Mouse (Mus musculus): Measurements from ENCODE around the gene Cobl.
A peak's percentile ranks its signal among the peaks of the same experiment; 100 is the strongest.

Cobl gene

GRCm38 (mm10) chr11:12384826-12385225, 79.9 kb downstream of the Cobl start:
- peak; percentile 11 for DNase-seq (ENCODE audit: low spot score)

- DNase-seq (ENCODE audit: low spot score) = no peak
These were observed 81.8 kb downstream of the Cobl start for GRCm38 (mm10) chr11:12382991-12383390.

- DNase-seq (ENCODE audit: low spot score) = no peak
These were observed 83.7 kb downstream of the Cobl start for GRCm38 (mm10) chr11:12381096-12381495.

DNA sequence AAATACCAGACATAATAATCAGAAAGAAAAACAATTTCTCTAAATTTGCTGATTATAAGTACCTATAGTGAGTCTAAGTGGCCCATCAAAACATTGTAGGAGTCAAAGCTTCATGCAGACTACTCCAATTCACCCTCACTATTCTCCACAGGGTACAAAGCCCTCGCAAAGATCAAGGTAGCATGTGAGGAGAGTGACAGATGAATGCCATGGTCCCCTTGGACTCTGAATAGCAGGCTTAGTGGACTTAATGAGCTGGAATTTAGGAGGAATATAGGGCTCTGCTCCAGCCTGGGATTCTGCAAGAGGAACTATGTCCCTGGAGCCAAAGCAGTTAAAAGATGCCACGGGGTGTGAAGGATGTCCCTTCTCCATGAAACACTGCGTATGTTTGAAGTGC, 88.1 kb downstream of the Cobl start:
- DNase-seq (ENCODE audit: low spot score) = no peak

GRCm38 (mm10) chr11:12373106-12374098, 91.4 kb downstream of the Cobl start:
- peak; percentile 79 for DNase-seq (ENCODE audit: low spot score)

DNA sequence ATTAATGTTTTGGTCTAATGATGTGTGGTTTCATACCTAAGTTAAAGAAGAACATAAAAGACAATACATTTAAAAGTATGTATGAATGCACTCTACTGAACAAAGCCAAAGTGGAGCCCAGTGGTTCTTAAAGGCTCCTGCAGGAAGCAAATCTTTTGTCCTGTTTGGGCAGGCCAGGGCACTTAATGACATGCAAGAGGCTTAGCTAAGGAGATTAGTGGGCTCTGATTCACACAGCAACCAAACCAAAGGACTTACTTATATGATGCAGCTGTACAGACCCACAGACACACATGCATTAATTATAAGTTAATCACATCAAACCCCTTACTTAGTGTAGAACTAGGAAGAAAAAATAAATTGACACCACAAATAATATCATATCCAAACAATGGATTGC, 93.8 kb downstream of the Cobl start:
- no peak for DNase-seq (ENCODE audit: low spot score)

DNA sequence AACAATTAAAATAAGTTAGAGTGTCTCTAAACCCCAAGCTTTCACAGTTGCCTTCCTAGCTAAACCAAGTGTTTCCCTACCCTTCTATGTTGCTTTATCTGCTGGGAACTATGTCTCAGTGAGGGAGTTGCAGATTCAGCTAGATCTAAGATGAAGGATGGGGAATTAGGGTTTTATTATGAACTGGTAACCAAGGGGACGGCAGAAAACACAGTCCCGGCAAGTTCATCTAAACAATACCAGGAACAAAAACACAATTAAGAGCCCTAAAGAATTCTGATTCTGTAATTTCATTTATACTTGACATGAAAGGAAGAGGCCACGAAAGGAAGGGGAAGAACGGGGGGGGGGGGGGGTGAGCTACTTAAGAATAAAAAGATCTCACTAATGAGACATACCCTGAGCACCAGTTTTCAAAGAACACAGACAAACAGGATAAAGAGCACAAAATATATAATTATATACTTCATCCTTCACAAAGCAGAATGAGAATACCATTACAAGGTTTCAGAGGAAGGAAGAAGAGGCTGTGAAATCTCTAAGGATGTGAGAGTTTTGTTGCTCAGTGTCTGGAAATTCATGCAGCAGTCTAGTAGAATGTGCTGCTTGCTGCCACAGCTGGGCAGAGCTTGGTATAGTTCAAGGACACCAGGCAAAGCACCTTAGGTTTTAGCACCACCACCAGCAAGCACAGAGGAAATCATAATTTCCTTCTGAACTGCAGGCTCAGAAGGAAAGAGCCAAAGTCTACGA, 97.2 kb downstream of the Cobl start:
- DNase-seq (ENCODE audit: low spot score) = no peak

GRCm38 (mm10) chr11:12359336-12360000, 105.3 kb downstream of the Cobl start:
- peak; percentile 40 for DNase-seq (ENCODE audit: low spot score)

DNA sequence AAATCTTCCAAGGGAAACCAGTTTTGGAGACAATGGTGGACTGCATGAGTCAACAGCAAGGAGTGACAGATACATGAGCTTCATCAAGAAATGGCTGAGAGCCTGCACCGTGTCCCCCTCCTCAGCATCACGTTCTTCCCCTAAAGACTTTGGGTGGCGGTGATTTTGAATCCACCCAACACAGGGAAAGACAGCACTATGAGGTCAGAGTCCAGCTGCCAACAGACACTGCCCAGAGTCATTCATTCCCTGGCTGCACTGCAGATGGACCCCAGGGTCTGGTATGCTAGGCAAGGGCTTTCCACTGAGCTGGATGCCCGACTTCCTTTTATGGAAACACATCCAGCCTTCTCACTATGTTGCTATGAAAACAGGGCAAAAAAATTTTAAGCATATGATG, 106.2 kb downstream of the Cobl start:
- DNase-seq (ENCODE audit: low spot score) = no peak

DNA sequence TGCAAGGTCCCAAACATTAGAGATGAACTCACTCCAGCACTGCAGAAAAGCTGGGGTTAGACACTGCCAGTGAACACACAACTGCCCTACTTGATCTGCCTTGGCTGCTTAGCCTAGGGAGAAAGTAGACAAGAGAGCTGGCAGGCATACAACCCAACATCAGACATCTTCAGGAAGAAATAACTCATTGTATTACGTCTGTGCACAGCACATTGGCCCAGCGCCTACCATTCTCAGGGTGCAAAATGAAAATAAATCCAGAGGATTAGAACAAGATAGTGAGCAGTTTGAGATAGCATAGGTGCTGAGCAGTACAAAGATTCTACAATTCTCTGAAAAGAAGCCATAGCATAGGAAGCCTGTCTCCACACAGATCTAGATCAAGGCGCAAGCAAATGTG, 109.1 kb downstream of the Cobl start:
- no peak for DNase-seq (ENCODE audit: low spot score)

- no peak for DNase-seq (ENCODE audit: low spot score)
These were observed 113.7 kb downstream of the Cobl start for GRCm38 (mm10) chr11:12350986-12351546.

DNA sequence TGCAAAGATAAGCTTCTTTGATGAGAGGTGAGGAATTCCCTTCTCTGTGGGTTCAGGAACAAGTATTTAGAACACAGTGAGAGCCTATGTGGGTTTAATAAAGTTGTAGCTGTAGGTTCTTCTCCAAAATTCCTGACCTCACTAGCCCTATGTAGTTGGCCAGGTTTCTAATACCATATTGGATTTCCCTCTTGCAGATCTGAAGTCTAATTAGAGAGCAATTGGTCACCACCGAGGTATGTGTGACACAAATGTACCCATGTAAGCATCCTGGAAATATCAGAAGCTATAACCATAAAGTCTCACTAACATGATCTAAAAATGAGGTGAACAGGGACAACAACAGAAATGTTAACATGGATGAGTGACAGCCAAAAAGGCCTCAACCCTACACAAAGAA, 114.7 kb downstream of the Cobl start:
- DNase-seq (ENCODE audit: low spot score) = no peak

DNA sequence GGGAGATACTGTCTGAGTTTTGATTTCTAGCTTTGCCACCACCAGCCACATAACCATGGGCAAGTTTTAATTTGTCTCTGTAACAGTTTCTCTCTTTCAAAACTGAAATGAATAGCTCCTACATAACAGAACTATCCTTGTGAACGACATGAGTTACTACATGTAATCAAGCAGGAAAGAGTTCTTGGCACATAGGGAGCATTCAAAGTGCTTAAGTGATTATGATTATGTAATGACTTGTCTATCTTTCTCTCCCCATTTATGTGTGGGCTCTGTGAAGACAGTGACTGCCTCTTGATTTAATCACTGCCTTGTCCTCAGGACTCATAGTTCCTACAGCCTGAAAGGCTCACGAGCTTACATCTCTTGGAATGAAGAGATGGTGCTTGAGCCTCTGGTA, 118.3 kb downstream of the Cobl start:
- no peak for DNase-seq (ENCODE audit: low spot score)

DNA sequence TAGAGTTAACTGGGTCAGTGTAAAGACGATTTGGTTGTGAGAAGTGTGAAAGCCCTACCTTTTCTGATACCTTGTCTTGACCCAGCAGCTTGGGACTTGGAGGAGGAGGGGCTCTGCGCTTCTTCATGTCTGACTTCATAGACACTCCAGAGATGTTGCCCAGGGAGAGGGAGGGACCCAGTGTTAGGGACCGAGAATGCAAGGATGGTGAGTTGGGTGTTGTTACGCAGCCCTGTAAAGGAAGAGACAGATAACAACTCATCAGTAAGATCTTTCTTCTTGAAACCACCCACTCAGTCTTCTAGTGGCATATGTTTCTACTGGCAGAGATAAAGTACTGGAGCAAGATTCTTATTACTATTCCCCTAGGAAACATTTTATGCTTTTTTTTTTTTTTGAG, 121.1 kb downstream of the Cobl start:
- DNase-seq (ENCODE audit: low spot score) = no peak

- no peak for DNase-seq (ENCODE audit: low spot score)
These were observed 124.1 kb downstream of the Cobl start for GRCm38 (mm10) chr11:12340697-12341096.

GRCm38 (mm10) chr11:12336145-12336544, 128.6 kb downstream of the Cobl start:
- no peak for DNase-seq (ENCODE audit: low spot score)

- DNase-seq (ENCODE audit: low spot score) = no peak
These were observed 132.8 kb downstream of the Cobl start for GRCm38 (mm10) chr11:12331997-12332396.

DNA sequence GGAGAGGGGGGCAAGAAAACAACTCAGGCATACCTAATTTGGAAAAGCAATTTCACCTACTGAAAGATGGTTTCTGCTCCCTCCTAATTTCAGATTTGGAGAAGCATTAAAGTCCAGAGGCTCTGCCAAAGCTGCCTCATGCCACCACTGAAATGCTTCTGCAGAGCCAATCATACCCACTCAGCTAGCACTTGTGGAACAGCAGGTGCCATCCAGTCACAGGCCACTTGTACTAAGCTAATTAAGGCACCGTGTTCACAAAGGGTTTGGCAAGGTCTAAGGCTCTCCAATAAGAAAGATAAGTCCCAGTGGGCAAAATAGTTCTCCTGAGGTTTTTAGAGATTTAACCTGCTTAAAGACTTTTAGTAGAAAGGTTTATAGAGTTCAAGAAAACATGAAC, 143.3 kb downstream of the Cobl start:
- no peak for DNase-seq (ENCODE audit: low spot score)

DNA sequence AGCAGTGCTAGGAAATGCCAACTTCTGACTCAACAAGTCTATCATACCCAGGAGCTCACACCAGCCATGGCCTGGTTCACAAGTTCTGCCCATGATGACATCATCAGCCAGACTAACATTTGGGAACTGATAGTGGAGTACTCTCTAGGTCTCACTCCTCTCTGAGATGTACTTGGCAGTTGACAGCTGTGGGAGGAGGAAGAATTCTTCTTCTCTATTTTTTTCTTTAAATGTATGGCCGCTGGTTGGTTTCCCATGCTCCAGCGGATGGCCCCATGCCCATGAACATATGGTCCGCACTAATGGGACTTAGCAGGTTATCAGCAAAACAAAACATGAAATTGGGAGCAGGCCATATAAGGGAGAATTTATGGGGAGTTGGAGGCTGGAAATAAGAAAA, 145.4 kb downstream of the Cobl start:
- DNase-seq (ENCODE audit: low spot score) = no peak

DNA sequence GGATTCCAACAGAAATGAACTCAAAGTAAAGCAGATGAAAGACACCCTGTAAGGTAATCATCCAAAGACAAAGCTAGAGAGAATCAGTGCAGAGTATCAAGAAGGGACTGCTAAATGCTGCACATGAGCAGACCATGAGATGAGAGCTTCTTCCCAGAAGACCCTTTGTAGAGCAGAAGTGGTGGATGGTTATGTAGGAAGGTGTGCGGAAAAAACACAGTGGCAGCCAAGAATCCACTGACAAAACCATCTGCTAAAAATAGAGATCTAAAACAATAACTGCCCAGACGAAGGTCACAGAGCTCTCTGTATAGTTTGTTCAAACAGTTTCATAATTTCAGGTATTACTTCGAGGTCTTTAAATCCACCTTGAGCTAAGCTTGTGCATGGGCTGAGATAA, 149.1 kb downstream of the Cobl start:
- no peak for DNase-seq (ENCODE audit: low spot score)

DNA sequence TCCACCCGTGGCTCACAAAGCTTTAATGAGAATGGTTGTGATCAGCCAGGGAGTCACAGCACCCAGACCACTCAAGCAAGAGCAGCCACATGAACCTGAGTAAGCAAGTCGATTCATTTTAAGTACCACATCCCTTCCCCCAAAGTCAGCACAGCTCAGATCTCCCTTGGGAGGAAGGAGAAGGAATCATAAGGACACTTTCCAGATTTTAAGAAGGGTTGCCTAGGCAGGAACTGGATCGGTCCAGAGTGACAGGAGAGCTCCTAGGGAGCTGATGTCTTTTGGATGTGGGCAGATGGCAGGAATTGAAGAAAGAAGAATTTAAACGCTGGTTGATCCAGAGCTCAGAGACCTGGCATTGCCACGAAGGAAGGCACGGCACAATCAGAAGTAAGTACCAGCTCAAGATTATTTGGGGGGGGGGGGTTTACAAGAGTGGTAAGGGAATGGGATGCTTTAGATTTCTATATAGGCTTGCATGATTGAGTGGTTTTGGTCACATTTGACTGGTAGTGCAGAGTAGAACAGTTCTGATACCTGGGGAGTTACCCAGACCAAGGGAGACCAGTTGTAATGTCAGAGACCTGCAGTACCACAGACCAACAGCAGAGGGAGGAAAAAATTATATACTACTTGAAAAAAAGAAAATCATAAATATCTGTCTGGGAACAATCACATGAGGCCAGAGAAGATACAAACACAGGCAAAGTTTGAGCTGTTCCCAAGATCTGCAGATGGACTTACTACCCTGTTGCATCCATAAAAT, 150.3 kb downstream of the Cobl start:
- DNase-seq (ENCODE audit: low spot score) = peak; percentile 18

DNA sequence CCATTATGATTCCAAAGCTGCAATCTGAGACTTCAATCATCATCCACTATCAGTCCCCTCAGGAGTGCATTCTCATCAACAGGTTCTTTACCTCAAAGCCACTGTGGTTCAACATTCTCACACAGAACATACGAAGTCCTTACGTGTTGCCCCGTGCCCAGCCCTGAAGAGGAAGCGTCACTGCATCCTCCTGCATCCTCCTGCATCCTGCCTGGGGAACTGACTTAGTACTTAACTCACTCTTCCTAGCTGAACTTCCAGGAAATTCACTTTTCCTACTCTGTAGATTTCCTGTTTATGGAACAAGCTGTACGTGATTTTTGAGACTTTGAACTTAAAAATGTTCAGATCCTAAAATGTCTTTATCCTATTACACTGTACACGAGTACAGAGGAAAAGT, 153.3 kb downstream of the Cobl start:
- DNase-seq (ENCODE audit: low spot score) = no peak
